Mouse (Mus musculus) stomach, embryonic 16.5 days (tissue): ENCODE data around the gene Cdkl5. TPM values are rescaled to one million over a fixed set of nuclear protein-coding genes. Genes with fewer than 3 reads are reported as not detected.
A peak's percentile ranks its signal among the peaks of the same experiment; 100 is the strongest.
"Not testable (repeated sequence)": the region's sequence is repeated elsewhere in the genome, so short reads cannot be mapped to it uniquely, and the experiment has no call there.

ENCODE experiments used
- ATAC-seq: fragments of 200-750 bp; cut with Nextera tagmentation; 2 replicates; pipeline ENCODE4 v1.8.0; 2017; ENCODE audit warnings: moderate number of reproducible peaks, moderate TSS enrichment; ENCODE audit not compliant: insufficient read depth, low FRiP score
- H3K27ac ChIP-seq: fragments of 300-500 bp; sonication (generic); 2 replicates; pipeline ENCODE4 v1.5.1; 2014; ENCODE audit warnings: low read length
- H3K27me3 ChIP-seq: fragments of 300-500 bp; sonication (generic); 2 replicates; pipeline ENCODE4 v1.6.1; 2014; ENCODE audit warnings: low read length, control low read depth, mixed read lengths; ENCODE audit not compliant: control insufficient read depth, insufficient read depth
- H3K36me3 ChIP-seq: fragments of 300-500 bp; sonication (generic); 2 replicates; pipeline ENCODE4 v1.6.1; 2014; ENCODE audit warnings: low read length; ENCODE audit not compliant: control insufficient read depth, insufficient read depth
- H3K4me1 ChIP-seq: fragments of 300-500 bp; sonication (generic); 2 replicates; pipeline ENCODE4 v1.6.1; 2014; ENCODE audit warnings: low read length, control low read depth, mixed read lengths; ENCODE audit not compliant: control insufficient read depth, insufficient read depth
- H3K4me2 ChIP-seq: fragments of 300-500 bp; sonication (generic); 2 replicates; pipeline ENCODE4 v1.6.1; 2014; ENCODE audit warnings: low read depth, low read length, mixed read lengths
- H3K4me3 ChIP-seq: fragments of 300-500 bp; sonication (generic); replicated peaks from 2 replicates; pipeline ENCODE4 v1.5.1; 2014; ENCODE audit warnings: mild to moderate bottlenecking, low read length
- H3K9ac ChIP-seq: fragments of 300-500 bp; sonication (generic); 2 replicates; pipeline ENCODE4 v1.6.1; 2014; ENCODE audit warnings: low read length
- H3K9me3 ChIP-seq: fragments of 300-500 bp; sonication (generic); replicated peaks from 2 replicates; pipeline ENCODE4 v1.6.1; 2016; ENCODE audit warnings: low read length, control low read depth; ENCODE audit not compliant: control insufficient read depth
- WGBS: fragments of 180-500 bp; shearing (Covaris S2); extraction: QIAGEN DNeasy Blood & Tissue Kit; methylation state at CpG from one replicate; pipeline ENCODE4 v1.1.7; 2014; 5-methylcytosine and 5-hydroxymethylcytosine counted together
- polyA plus RNA-seq: library from polyadenylated mRNA; unstranded; fragments of >200 nt; fragmentation: Nextera tagmentation; extraction: Ambion mirVana; gene quantifications from 2 replicates; pipeline ENCODE4 v1.2.1, GENCODE M21; 2015

The Cdkl5 gene
- polyA plus RNA-seq, 1 experiment from 2014 or later = 2.6 TPM

- Histone ChIP-seq H3K27me3 (peaks cover 3% of the 10 kb centered on the region; the same call in 1 of the 2 replicates), H3K4me2 (no peak overlapping the region), H3K4me3 (no peak overlapping the region), H3K9ac (no peak overlapping the region), H3K9me3 (no peaks in the 10 kb centered on the region), H3K27ac (no peak overlapping the region), H3K4me1 (no peaks in the 10 kb centered on the region), H3K36me3 (no peaks in the 10 kb centered on the region)
- no peak for ATAC-seq
- 36% methylated on average over 1 of the region's 1 CpGs for WGBS
Measured at GRCm38 (mm10) chrX:160773033-160773432, 221.5 kb downstream of the Cdkl5 start.

- not testable (repeated sequence) for H3K4me1 ChIP-seq, H3K27ac ChIP-seq, H3K36me3 ChIP-seq, H3K4me2 ChIP-seq, ATAC-seq, H3K4me3 ChIP-seq, H3K9ac ChIP-seq, H3K9me3 ChIP-seq, H3K27me3 ChIP-seq
- WGBS = 78% methylated on average over 5 of the region's 5 CpGs
Measured at GRCm38 (mm10) chrX:160769622-160770021, 224.9 kb downstream of the Cdkl5 start.

- Histone ChIP-seq H3K4me2 (peak within 1 kb of the TSS; percentile 45), H3K4me3 (peak within 1 kb of the TSS; percentile 55), H3K4me1 (no peaks in the 10 kb centered on the region), H3K27me3 (peaks cover 1% of the 10 kb centered on the region; the same call in 1 of the 2 replicates), H3K27ac (no peak within 1 kb of the TSS), H3K36me3 (no peaks in the 10 kb centered on the region), H3K9me3 (no peaks in the 10 kb centered on the region), H3K9ac (no peak within 1 kb of the TSS)
- WGBS = 81% methylated on average over 2 of the region's 2 CpGs
- no peak for ATAC-seq
Measured at GRCm38 (mm10) chrX:160767713-160768112, 226.8 kb downstream of the Cdkl5 start, which contains the start of gene Rs1. Gene Rs1 (plus strand): TSS chrX:160768013.

GRCm38 (mm10) chrX:160766233-160766616 lies 228.3 kb downstream of the Cdkl5 start:
- H3K36me3 ChIP-seq = no peaks in the 10 kb centered on the region
- H3K9ac ChIP-seq = peak overlapping the region; percentile 56; the same call in 1 of the 2 replicates
- WGBS = 18% methylated on average over 15 of the region's 15 CpGs
- peak overlapping the region; percentile 52; the same call in 1 of the 2 replicates for H3K27ac ChIP-seq
- H3K27me3 ChIP-seq = no peaks in the 10 kb centered on the region
- peak; percentile 84 for ATAC-seq
- peak overlapping the region; percentile 45 for H3K4me2 ChIP-seq
- no peaks in the 10 kb centered on the region for H3K9me3 ChIP-seq
- no peaks in the 10 kb centered on the region for H3K4me1 ChIP-seq
- H3K4me3 ChIP-seq = peak overlapping the region; percentile 55

- H3K9ac ChIP-seq = peak overlapping the region; percentile 52; the same call in 1 of the 2 replicates
- no peak overlapping the region for H3K27ac ChIP-seq
- H3K4me2 ChIP-seq = peak overlapping the region; percentile 45
- H3K9me3 ChIP-seq = no peaks in the 10 kb centered on the region
- peak overlapping the region; percentile 55 for H3K4me3 ChIP-seq
- WGBS = 21% methylated on average over 30 of the region's 30 CpGs
- peak; percentile 95 for ATAC-seq
- H3K36me3 ChIP-seq = no peaks in the 10 kb centered on the region
- no peaks in the 10 kb centered on the region for H3K4me1 ChIP-seq
- no peaks in the 10 kb centered on the region for H3K27me3 ChIP-seq
Measured at GRCm38 (mm10) chrX:160765389-160766232, 228.9 kb downstream of the Cdkl5 start.

GRCm38 (mm10) chrX:160750808-160751207 lies 243.7 kb downstream of the Cdkl5 start:
- Histone ChIP-seq H3K36me3 (no peaks in the 10 kb centered on the region), H3K27ac (no peak overlapping the region), H3K4me2 (no peak overlapping the region), H3K4me3 (no peak overlapping the region), H3K27me3 (no peaks in the 10 kb centered on the region; the same call in 1 of the 2 replicates), H3K9me3 (no peaks in the 10 kb centered on the region), H3K9ac (no peak overlapping the region), H3K4me1 (no peaks in the 10 kb centered on the region)
- no peak for ATAC-seq
- WGBS = 91% methylated on average over 8 of the region's 8 CpGs

GRCm38 (mm10) chrX:160748653-160749052 lies 245.9 kb downstream of the Cdkl5 start:
- H3K9ac ChIP-seq = no peak overlapping the region
- H3K9me3 ChIP-seq = no peaks in the 10 kb centered on the region
- H3K36me3 ChIP-seq = no peaks in the 10 kb centered on the region
- no peak for ATAC-seq
- no peaks in the 10 kb centered on the region for H3K4me1 ChIP-seq
- no peak overlapping the region for H3K4me2 ChIP-seq
- WGBS = 60% methylated on average over 1 of the region's 1 CpGs
- H3K4me3 ChIP-seq = no peak overlapping the region
- no peaks in the 10 kb centered on the region; the same call in 1 of the 2 replicates for H3K27me3 ChIP-seq
- no peak overlapping the region for H3K27ac ChIP-seq

- Histone ChIP-seq H3K27me3 (no peaks in the 10 kb centered on the region), H3K9me3 (no peaks in the 10 kb centered on the region), H3K9ac (no peak overlapping the region), H3K4me2 (no peak overlapping the region), H3K4me3 (no peak overlapping the region), H3K4me1 (no peaks in the 10 kb centered on the region), H3K27ac (no peak overlapping the region), H3K36me3 (no peaks in the 10 kb centered on the region)
- WGBS = 88% methylated on average over 1 of the region's 1 CpGs
- no peak for ATAC-seq
Measured at GRCm38 (mm10) chrX:160745399-160745798, 249.1 kb downstream of the Cdkl5 start.

GRCm38 (mm10) chrX:160735650-160736049 lies 258.9 kb downstream of the Cdkl5 start, which contains the start of gene Ppef1:
Gene Ppef1 (minus strand): TSS chrX:160735765.
- WGBS = 70% methylated on average over 5 of the region's 5 CpGs
- ATAC-seq = no peak

More at GRCm38 (mm10) chrX:160735650-160736049, 258.9 kb downstream of the Cdkl5 start, which contains the start of gene Ppef1:
- H3K4me1 ChIP-seq = no peaks in the 10 kb centered on the region
- H3K9me3 ChIP-seq = no peaks in the 10 kb centered on the region
- peaks cover 3% of the 10 kb centered on the region; the same call in 1 of the 2 replicates for H3K27me3 ChIP-seq
- no peak within 1 kb of the TSS for H3K4me2 ChIP-seq
- no peaks in the 10 kb centered on the region for H3K36me3 ChIP-seq
- no peak within 1 kb of the TSS for H3K9ac ChIP-seq
- H3K27ac ChIP-seq = no peak within 1 kb of the TSS
- H3K4me3 ChIP-seq = no peak within 1 kb of the TSS
